Mouse (Mus musculus): ENCODE results near the gene Gpr18.

DNA sequence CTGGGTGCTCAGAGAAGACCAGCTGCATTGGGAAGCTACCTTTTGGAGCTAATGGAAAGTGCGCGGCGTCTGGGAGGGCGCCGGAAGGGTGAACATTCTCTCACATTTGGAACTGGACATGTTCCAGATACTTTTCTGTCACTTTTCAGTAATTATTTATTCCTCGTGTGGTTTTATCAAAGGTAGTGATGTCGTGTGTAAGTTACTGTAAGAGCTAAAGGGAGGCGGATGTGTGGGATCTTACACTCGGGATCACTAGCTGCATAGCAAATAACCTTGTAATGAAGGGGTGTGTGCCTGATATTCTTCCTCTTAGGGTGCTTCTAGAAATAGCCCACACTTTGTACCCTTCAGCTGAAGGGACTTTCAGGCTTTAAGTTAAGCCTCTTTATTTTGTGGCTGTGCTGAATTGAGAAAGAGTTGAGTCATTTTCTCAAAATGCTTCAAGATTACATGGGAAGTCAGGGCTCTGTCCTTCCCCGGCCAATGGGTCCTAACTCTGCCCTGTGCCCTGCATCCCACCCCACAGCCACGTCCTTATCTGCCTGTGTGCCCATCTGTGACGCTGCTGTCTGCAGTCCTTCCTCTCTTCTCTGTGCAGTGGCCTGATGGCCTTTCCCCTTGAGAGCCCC lies 46.0 kb upstream of the Gpr18 start:
- TF ChIP-seq POLR2A (IDR thresholded peaks at IDR 0.05; ENCODE audit: borderline replicate concordance, low read depth, low read length) (no peak), CTCF (IDR thresholded peaks at IDR 0.05; ENCODE audit: low read depth, low read length) (no peak)
